Mouse (Mus musculus): ENCODE results near the gene Slc38a6. TPM values are rescaled to one million over a fixed set of nuclear protein-coding genes. Genes with fewer than 3 reads are reported as not detected.

Slc38a6 gene
- 19.4 TPM for polyA plus RNA-seq (2014; fragmentation: Illumina TruSeq; extraction: RNeasy Lipid Tissue Mini Kit (QIAGEN cat#74804); ENCODE audit: low read depth, low replicate concordance)

GRCm38 (mm10) chr12:73286287-73287092, at the start of gene Slc38a6, which contains the start of gene Trmt5:
Slc38a6 (plus strand) TSS chr12:73286779.
Trmt5 (minus strand) TSS chr12:73286710.

Other genes with a start within 250 kb of the Slc38a6 start
- 0.13 TPM for gene Six1, start 232.9 kb upstream of the Slc38a6 start, polyA plus RNA-seq (2014; fragmentation: Illumina TruSeq; extraction: RNeasy Lipid Tissue Mini Kit (QIAGEN cat#74804); ENCODE audit: low read depth, low replicate concordance)
- gene Six4, start 173.3 kb upstream of the Slc38a6 start, polyA plus RNA-seq (2014; fragmentation: Illumina TruSeq; extraction: RNeasy Lipid Tissue Mini Kit (QIAGEN cat#74804); ENCODE audit: low read depth, low replicate concordance) = 0.69 TPM
- 14.3 TPM for gene Mnat1, start 163.1 kb upstream of the Slc38a6 start, polyA plus RNA-seq (2014; fragmentation: Illumina TruSeq; extraction: RNeasy Lipid Tissue Mini Kit (QIAGEN cat#74804); ENCODE audit: low read depth, low replicate concordance)
- gene Trmt5, start 69 bp upstream of the Slc38a6 start, polyA plus RNA-seq (2014; fragmentation: Illumina TruSeq; extraction: RNeasy Lipid Tissue Mini Kit (QIAGEN cat#74804); ENCODE audit: low read depth, low replicate concordance) = 24.5 TPM

Measured in sigmoid colon, adult 10 weeks (tissue).